In genomic region chr16:22491446-22492166, GRCm38 (mm10) we compare ENCODE assay signal across 12 mouse cellular contexts. TPM values are rescaled to one million over a fixed set of nuclear protein-coding genes. Genes with fewer than 3 reads are reported as not detected.
DNase-seq lines count a peak whose midpoint lies in the region; ATAC-seq and TF ChIP-seq lines count a peak whose summit lies in the region.
"Had no signal": no experiment of that assay in that cellular context is flagged by ENCODE, and none has a peak within 500 bp of the region (broad histone marks: within the 10 kb centered on the region; RNA-seq: fewer than 3 reads in every experiment).

No protein-coding gene starts in this region.

- no peaks in the 10 kb centered on the region for H3K36me3 ChIP-seq in forebrain, postnatal 0 days (ENCODE audit: insufficient read depth)
- H3K36me3 ChIP-seq: embryonic facial prominence, embryonic 13.5 days had no signal

- intact Hi-C loops in left cerebral cortex, postnatal 36 days (cut with DNase I) = no loop called here
- intact Hi-C loops in gastrocnemius, postnatal 36 days (cut with DNase I) = no loop called here

- no peaks in the 10 kb centered on the region for H3K9me3 ChIP-seq in forebrain, postnatal 0 days (ENCODE audit: low read length)
- H3K9me3 ChIP-seq: embryonic facial prominence, embryonic 13.5 days had no signal

- H3K4me2 ChIP-seq in forebrain, postnatal 0 days (ENCODE audit: low read depth) = no peak overlapping the region
- H3K4me2 ChIP-seq: embryonic facial prominence, embryonic 13.5 days had no signal

- H3K4me1 ChIP-seq in forebrain, postnatal 0 days (ENCODE audit: insufficient read depth) = no peaks in the 10 kb centered on the region
- H3K4me1 ChIP-seq: embryonic facial prominence, embryonic 13.5 days had no signal

- ATAC-seq in forebrain, postnatal 0 days = no peak

- 56% methylated on average over 9 of the region's 9 CpGs for WGBS in forebrain, postnatal 0 days

- H3K27me3 ChIP-seq in forebrain, postnatal 0 days (ENCODE audit: insufficient read depth, low read length) = no peaks in the 10 kb centered on the region
- H3K27me3 ChIP-seq: embryonic facial prominence, embryonic 13.5 days had no signal

- no peak overlapping the region for H3K9ac ChIP-seq in forebrain, postnatal 0 days
- H3K9ac ChIP-seq: embryonic facial prominence, embryonic 13.5 days had no signal

- TF ChIP-seq CTCF in brain, embryonic 14.5 days (IDR thresholded peaks at IDR 0.05; ENCODE audit: borderline replicate concordance, extremely low read depth, insufficient read depth, insufficient read length) = no peak
- TF ChIP-seq CTCF in forebrain, postnatal 0 days (IDR thresholded peaks at IDR 0.05; ENCODE audit: low read depth) = no peak

- DNase-seq in brain, embryonic 14.5 days (ENCODE audit: low read depth) = peak; percentile 80
- DNase-seq in cerebellum, adult 11-12 months = peak; percentile 88
- DNase-seq in forebrain, postnatal 0 days = peak; percentile 38
- peak; percentile 45 to 70 for DNase-seq in left cerebral cortex, postnatal 36 days (ENCODE audit: low spot score in 2 of 2)
- DNase-seq in kidney, postnatal 4 days = no peak
- DNase-seq in spleen, postnatal 36 days (ENCODE audit: low spot score in 2 of 2) = no peak
- DNase-seq in gastrocnemius, postnatal 36 days = no peak
- DNase-seq: kidney, postnatal 25 days; lung, postnatal 10 days; midbrain, embryonic 14.5 days; thymus, postnatal 14 days had no signal

- no peak for TF ChIP-seq POLR2A in brain, embryonic 14.5 days (IDR thresholded peaks at IDR 0.05; ENCODE audit: borderline replicate concordance, extremely low read depth, insufficient read depth, insufficient read length, poor library complexity, severe bottlenecking)

- no peak overlapping the region for H3K4me3 ChIP-seq in forebrain, postnatal 0 days (ENCODE audit: low read depth, low read length)
- H3K4me3 ChIP-seq: embryonic facial prominence, embryonic 13.5 days had no signal

- H3K27ac ChIP-seq in forebrain, postnatal 0 days (ENCODE audit: low read depth, low read length) = no peak overlapping the region
- H3K27ac ChIP-seq: embryonic facial prominence, embryonic 13.5 days had no signal

RNA-seq across cellular contexts. Expression of gene Etv5, which starts 52.1 kb away (rescaled TPM):
- polyA plus RNA-seq in brain, embryonic 14.5 days (2012; rRNA removed) = 19.1 and 20.6 TPM in 2 replicates
- 30.5 and 37.4 TPM in 2 replicates for total RNA-seq in forebrain, postnatal 0 days (2014; rRNA removed)
- polyA plus RNA-seq in forebrain, postnatal 0 days (2015; fragmentation: Nextera tagmentation; extraction: Ambion mirVana) = 28.6 and 32.5 TPM in 2 replicates
- 10 to 100 TPM; 81.8 to 87.0 TPM for total RNA-seq in left cerebral cortex, postnatal 36 days (2021)
- total RNA-seq in gastrocnemius, postnatal 36 days (2021) = 10 to 100 TPM; 10.6 to 13.1 TPM

Comparison
In these comparisons a context has a peak if more than half of its experiments do, and no peak if none do; other contexts are left out.
1. DNase-seq: peak in brain, embryonic 14.5 days (single experiment), cerebellum, adult 11-12 months (single experiment), forebrain, postnatal 0 days (single experiment) and left cerebral cortex, postnatal 36 days (2 of 2); none in kidney, postnatal 4 days (0 of 2), spleen, postnatal 36 days (0 of 2) and gastrocnemius, postnatal 36 days (0 of 2).